Mouse (Mus musculus) left cerebral cortex, postnatal 14 days (tissue): ENCODE results near the gene Zfand2b. TPM values are rescaled to one million over a fixed set of nuclear protein-coding genes. Genes with fewer than 3 reads are reported as not detected.

Experiments
- DNase-seq, 2 experiments: peaks; one replicate each; pipeline ENCODE4 v3.0.0; 2021 to 2022; ENCODE audit warnings: low spot score in 2 of 2, mixed read lengths in 1 of 2
- intact Hi-C: fragments of 180-260 bp; cut with DNase I; formaldehyde crosslinking; loops from one replicate; pipeline ENCODE4 v1.15.1; 2025
- microRNA-seq, 2 experiments: library from miRNA; unstranded; fragments of <30 nt; microRNA quantifications; one replicate each; pipeline ENCODE4 v1.2.0; 2022
- total RNA-seq, 2 experiments: library from RNA; stranded (reverse); gene quantifications; 2 replicates each; pipeline ENCODE4 v1.2.3; 2021

Zfand2b gene
- total RNA-seq, 2 experiments from 2014 or later: 21.4 to 22.8 TPM

DNA sequence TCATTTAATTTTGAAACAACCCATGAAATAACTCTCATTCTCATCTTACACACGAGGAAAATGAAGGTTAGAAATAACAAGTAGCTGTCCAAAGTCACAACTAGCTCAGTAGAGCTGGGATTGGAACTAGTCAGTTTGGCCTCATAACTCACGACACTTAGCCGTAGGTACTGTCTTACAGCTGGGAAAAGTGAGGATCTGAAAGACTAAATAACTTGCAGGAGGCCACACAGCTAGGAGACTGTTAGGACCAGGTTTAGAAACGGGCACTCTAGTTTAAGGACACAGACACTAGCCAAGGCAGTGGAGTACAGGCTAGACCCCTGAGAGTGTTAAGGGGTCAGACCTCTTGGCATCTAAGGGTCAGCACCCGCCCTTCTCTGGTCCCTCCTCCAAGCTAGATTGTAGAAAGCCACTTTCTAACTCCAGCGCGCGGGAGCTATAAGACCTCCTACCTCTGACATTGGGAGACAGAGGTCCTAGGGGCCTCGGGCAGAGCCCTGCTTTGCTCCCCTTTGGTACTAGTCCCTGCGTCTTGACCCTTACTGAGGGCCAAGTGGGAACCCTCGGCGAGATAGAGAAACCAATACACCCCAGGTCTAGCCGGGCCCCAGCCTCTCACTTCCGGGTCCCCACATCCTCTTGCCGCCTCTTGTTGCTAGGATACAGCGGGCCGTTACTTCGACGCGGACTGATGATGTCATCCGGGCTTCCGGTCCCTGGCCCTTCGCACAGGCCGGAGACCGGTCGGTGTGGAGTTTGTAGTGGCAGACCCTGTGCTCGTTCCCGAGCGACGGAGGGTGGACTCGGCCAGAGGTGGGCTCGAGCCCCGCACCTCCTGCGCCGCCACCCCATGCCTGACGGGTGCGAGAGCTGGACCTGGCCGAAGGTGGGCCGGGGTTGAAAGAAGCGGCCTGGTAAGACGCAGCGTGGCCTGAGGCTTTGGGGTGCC is 42.0 kb downstream of the Zfand2b start, which contains the start of the genes Glb1l and Stk16:
Gene Glb1l (minus strand): TSS at position 678 of the 952 bp plus-strand sequence.
Gene Stk16 (plus strand): TSS at position 703 of the 952 bp plus-strand sequence.
- intact Hi-C loops: no loop called here
- peak; percentile 96 to 97 for DNase-seq

DNA sequence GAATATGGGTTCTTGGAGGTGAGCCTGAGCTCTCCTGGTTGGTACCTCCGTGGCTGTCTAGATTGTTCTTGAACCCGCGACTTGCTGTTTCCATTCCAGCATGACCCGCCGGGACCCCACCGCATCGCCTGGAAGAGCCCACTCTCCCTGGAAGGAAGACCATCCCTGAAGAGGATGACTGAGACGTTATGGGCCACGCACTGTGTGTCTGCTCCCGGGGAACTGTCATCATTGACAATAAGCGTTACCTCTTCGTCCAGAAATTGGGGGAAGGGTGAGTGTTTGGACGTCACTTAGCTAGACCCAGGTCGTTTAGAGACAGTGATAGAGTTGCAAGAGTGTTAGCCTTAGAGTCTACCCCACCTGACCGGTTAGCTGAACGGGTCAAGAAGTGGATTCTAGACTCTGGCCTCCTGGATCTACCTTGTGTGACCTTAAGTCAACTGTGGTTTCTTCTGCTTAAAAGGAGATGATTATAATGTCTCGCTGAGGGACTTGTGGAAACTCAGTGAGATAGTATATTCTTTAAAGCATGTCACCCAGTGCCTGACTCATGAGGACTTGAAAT is 42.8 kb downstream of the Zfand2b start:
- DNase-seq: no peak
- intact Hi-C loops: no loop called here

DNA sequence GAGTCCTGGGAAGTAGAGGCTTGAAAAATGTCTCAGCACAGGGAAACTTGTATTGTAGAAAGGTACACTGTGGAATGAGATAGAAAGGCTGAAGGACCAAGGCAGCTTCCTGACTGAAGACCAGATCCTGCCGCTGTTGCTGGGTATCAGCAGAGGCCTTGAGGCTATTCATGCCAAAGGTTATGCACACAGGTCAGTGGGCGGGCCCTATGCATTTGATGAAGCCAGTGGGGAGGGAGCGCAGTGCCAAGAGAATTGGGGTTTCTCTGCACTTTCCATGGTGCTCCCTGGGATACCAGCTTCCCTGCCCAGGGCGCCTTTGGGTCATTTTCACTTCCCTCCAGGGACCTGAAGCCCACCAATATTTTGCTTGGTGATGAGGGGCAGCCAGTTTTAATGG is 44.1 kb downstream of the Zfand2b start:
- DNase-seq: no peak
- intact Hi-C loops: no loop called here

DNA sequence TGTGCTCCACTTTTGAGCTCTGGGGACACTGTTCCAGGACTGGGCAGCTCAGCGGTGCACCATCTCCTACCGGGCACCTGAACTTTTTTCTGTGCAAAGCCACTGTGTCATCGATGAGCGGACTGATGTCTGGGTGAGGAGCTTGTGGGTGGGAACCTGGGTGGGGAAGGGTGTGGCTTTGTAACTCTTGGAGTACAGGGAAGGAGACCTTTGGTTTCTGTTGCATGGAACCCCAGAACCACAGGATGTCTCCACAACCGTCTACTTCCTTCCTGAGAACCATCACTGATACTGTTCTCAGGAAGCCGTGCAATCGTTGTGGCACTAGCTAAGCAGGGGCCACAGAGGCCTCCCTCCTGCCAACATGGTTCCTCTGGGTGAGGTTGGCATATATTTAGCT is 44.6 kb downstream of the Zfand2b start:
- intact Hi-C loops: no loop called here
- DNase-seq: no peak

DNA sequence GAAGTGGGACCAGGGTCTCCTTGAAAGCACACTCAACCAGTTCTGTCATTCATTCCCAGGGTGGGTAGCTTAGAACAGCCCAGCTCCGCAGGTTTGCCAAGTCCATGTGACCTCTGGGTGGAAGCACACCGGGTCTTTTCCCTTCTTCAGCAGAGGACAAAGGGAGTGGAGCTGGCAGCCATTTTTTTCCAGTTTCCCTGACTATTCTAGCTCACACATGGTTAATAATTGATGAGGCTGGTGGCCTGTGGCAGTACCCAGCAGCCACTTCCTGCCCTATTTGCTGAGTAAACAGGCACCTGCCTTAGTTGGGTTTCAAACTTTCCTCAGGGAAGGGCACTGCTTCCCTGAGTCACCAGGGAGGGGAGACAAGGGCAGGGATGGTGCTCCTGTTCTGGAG is 46.0 kb downstream of the Zfand2b start:
- no peak for DNase-seq
- intact Hi-C loops: no loop called here

DNA sequence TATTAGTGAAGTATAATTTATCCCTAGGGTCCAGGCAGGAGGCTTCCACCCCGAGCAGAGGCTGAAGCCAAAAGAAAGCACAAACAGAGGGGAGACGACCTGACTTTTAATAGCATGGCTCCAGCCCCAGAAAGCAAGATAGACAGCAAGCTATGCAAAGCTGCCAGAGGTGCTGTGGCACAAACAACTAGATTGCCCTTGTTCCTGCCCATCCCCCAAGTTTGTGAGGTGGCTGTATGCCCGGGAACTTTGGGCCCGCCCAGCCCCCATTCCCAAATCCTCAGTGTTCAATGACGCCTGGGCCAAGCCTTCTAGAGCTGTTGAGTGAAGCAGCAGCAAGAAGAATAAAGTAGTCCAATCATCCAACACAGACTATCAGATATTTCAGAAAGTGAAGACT is 46.4 kb downstream of the Zfand2b start:
- intact Hi-C loops: loop anchor here (5.0 kb wide), 1 partner anchor 37 kb away; no protein-coding TSS in a partner anchor
- peak; percentile 61 to 79 for DNase-seq

DNA sequence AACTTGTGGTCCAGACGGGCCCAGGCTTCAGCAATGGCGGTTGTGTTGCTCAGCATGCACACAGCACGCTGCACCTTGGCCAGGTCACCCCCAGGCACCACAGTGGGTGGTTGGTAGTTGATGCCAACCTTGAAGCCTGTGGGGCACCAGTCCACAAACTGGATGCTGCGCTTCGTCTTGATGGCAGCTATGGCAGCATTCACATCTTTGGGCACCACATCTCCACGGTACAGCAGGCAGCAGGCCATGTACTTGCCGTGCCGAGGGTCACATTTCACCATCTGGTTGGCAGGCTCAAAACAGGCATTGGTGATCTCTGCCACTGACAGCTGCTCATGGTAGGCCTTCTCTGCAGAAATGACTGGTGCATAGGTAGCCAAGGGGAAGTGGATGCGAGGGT is 47.3 kb downstream of the Zfand2b start:
- intact Hi-C loops: loop anchor here (5.0 kb wide), 1 partner anchor 37 kb away; no protein-coding TSS in a partner anchor

DNA sequence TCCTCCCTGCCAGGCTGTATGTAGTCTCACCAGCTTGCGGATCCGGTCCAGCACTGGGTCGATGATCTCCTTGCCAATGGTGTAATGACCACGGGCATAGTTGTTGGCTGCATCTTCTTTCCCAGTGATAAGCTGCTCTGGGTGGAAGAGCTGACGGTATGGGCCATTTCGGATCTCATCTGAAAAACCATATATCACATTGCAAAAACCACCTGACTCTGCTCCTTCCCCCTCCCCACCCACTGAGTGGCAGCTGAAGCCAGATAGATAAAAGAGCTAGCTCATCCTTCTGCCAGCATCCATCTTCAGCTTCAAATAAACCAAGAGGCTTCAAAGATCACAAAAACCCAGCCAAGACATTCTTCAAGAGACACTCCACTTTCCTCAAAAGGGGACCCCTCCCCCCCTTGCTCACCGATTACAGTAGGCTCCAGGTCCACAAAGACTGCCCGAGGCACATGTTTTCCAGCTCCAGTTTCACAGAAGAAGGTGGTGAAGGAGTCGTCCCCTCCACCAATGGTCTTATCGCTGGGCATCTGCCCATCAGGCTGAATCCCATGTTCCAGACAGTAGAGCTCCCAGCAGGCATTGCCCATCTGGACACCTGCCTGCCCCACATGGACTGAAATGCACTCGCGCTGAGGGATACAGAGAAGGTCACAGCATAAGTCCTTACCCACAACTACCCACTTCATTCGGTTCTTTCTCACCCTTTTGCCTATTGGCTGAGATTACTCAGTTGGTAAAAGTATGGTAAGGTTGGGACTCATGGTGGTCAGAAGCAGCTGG is 48.5 kb downstream of the Zfand2b start:
- intact Hi-C loops: loop anchor here (5.0 kb wide), 1 partner anchor 35 kb away; no protein-coding TSS in a partner anchor
- no peak for DNase-seq

More for the DNA sequence above, 47.3 kb downstream of the Zfand2b start:
- DNase-seq: no peak

DNA sequence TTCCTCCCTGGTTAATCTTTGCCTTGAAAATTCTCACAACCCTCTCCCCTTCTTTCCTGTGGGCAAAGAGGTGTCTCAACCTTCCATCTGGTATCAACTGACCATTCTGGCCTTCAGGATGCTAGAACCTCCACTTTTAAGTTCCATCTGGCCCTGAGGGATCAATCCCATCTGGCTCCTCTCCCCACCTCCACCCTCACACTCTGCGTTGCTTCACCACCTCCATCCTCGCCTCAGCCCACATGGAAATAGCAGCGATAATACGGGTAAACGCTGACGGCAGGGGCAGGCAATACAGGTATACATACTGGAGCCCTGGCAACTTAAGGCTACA is 49.4 kb downstream of the Zfand2b start:
- intact Hi-C loops: loop anchor here (5.0 kb wide), 1 partner anchor 34 kb away; no protein-coding TSS in a partner anchor
- DNase-seq: no peak

DNA sequence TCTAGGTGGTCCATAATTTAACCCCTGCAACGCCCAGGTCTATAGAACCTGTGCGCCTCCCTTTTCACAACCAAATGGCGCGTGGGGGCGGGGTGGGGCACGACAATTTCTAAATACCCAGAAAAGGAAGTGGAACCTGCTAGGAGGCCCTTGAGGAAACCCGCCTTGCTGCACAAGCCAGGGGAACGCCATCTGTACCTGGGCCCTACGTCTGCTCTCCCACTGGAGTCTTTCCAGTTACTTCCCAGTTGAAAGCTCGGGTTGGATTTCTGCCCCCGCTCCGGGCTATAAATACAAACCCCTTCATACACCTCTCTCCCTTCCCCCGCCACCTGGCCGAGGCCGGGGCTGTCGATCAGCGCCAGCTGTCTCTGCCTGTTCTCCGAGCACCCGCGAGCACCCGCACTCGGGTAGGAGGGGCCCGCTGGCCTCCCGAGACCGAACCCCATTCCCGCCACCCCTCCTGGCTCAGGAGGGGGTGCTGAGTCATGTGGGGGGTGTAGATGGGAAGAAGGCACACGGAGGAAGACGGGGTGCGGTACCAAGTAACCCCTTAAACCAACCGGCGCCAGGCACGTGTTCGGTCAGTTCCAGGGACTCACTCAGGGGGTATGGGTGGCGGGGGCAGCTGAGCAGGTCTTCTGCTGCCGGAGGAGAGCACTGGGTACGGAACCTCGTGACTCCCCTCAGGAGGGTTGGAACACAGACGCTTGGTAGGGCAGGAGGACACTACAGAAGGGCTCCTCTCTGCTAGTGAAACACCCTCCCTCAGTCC is 50.0 kb downstream of the Zfand2b start:
- intact Hi-C loops: loop anchor here (5.0 kb wide), 1 partner anchor 34 kb away; no protein-coding TSS in a partner anchor
- DNase-seq: peak; percentile 60 to 82

DNA sequence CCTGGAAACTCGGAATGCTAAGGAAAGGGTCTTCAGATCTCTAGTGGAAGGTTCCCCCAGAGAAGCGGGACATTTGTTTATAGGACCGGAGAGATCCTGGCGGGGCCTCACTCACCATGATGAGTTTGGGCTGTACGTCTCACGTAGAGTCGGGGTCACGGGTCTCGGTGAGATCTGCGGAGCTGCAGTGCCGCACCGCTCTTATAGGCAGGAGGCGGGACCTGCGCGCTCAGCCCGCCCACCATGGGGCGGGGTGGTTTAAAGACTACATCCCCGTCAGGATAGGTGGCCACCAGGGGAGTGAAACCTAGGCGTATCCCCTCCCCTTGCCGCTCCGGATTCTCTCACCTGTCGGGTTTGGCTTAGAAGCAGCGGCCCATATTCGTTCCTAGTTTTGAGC is 50.6 kb downstream of the Zfand2b start:
- intact Hi-C loops: loop anchor here (5.0 kb wide), 1 partner anchor 33 kb away; no protein-coding TSS in a partner anchor

DNA sequence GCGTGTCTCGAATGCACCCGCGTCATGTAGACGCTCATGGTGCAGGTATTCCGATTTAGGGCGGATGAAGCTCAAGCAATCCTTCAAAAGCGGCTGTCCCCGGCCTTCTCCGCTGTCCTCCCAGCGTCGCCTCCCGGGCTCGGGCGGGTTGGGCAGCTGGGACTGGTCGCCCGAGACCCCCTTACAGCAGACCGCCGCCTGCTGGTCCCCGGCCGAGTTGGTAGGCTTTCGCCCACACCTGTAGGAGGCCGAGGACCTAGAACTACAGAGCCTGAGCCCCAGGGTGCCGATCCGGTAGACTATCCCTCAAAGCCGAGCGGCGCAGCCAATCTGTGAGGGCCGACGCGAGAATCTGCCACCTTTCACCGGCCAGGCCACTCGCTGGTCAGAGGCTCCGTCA is 51.1 kb downstream of the Zfand2b start, which contains the start of gene Tuba4a:
Gene Tuba4a (minus strand): TSS at position 335 of the 400 bp plus-strand sequence.
- intact Hi-C loops: loop anchor here (5.0 kb wide), 1 partner anchor 33 kb away; no protein-coding TSS in a partner anchor
- DNase-seq: no peak

More for the DNA sequence above, 50.6 kb downstream of the Zfand2b start:
- DNase-seq: peak; percentile 92 to 93

Small RNAs within 50 kb of the gene (microRNA-seq; reads per million reads assigned to microRNA genes)
- 0 reads per million in 2 experiments for gene Gm27943

Other genes starting within 250 kb of the Zfand2b start
- gene Cfap65, start 233.0 kb upstream of the Zfand2b start, total RNA-seq: 1 to 10 TPM; 1.9 TPM
- gene Ihh, start 217.0 kb upstream of the Zfand2b start, total RNA-seq: under 1 TPM; 0.30 to 0.33 TPM
- gene Nhej1, start 43.4 kb upstream of the Zfand2b start, total RNA-seq: 1 to 10 TPM; 1.6 to 2.6 TPM
- under 1 TPM; 0.22 to 0.25 TPM for gene Slc23a3, start 34.8 kb upstream of the Zfand2b start, total RNA-seq
- gene Cnppd1, start 25.9 kb upstream of the Zfand2b start, total RNA-seq: 10 to 100 TPM; 31.4 to 32.2 TPM
- 100 to 1,000 TPM; 159 to 162 TPM for gene Retreg2, start 25.9 kb upstream of the Zfand2b start, total RNA-seq
- 10 to 100 TPM; 38.1 to 39.3 TPM for gene Abcb6, start 11.7 kb downstream of the Zfand2b start, total RNA-seq
- gene Ankzf1, start 23.5 kb downstream of the Zfand2b start, total RNA-seq: 10 to 100 TPM; 19.7 TPM
- 100 to 1,000 TPM; 130 to 133 TPM for gene Atg9a, start 23.6 kb downstream of the Zfand2b start, total RNA-seq
- 10 to 100 TPM; 16.3 to 18.3 TPM for gene Glb1l, start 42.2 kb downstream of the Zfand2b start, total RNA-seq
- gene Stk16, start 42.2 kb downstream of the Zfand2b start, total RNA-seq: 10 to 100 TPM; 85.6 to 92.2 TPM
- gene Tuba4a, start 51.2 kb downstream of the Zfand2b start, total RNA-seq: 100 to 1,000 TPM; 658 to 691 TPM
- gene A630095N17Rik, start 63.5 kb downstream of the Zfand2b start, total RNA-seq: not detected
- gene Dnajb2, start 67.8 kb downstream of the Zfand2b start, total RNA-seq: 10 to 100 TPM; 76.5 to 80.2 TPM
- gene Ptprn, start 95.9 kb downstream of the Zfand2b start, total RNA-seq: 100 to 1,000 TPM; 376 to 396 TPM
- gene Resp18, start 109.8 kb downstream of the Zfand2b start, total RNA-seq: 10 to 100 TPM; 69.0 to 98.8 TPM
- gene Dnpep, start 149.3 kb downstream of the Zfand2b start, total RNA-seq: 10 to 100 TPM; 60.1 to 60.8 TPM
- gene Des, start 191.7 kb downstream of the Zfand2b start, total RNA-seq: 1 to 10 TPM; 1.5 to 2.6 TPM
- gene Speg, start 206.7 kb downstream of the Zfand2b start, total RNA-seq: 100 to 1,000 TPM; 199 to 210 TPM